Mouse (Mus musculus): ENCODE results near the gene Zfhx3.

The Zfhx3 gene

GRCm38 (mm10) chr8:108868259-108869090 lies 926.0 kb downstream of the Zfhx3 start:
- DNase-seq, result no peak

DNA sequence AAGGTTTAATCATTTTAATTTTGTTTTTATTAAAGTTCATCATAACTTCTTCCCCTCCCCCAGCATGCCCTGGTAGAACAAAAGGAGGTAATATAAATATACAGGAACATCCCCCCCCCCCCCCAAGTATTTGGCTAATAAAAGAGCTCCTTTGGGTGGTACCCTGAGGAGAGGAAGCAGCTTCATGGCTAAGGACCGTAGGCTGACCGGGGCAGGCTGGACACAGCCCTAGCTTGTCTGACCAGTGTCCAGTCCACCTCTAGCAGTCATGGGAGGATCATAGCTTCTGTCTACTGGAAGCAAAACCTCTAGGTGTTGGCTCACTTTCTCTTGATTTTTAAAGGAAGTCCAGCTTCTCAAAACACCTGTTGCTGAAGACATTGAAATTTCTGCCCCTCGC lies 927.0 kb downstream of the Zfhx3 start:
- DNase-seq, result no peak

DNA sequence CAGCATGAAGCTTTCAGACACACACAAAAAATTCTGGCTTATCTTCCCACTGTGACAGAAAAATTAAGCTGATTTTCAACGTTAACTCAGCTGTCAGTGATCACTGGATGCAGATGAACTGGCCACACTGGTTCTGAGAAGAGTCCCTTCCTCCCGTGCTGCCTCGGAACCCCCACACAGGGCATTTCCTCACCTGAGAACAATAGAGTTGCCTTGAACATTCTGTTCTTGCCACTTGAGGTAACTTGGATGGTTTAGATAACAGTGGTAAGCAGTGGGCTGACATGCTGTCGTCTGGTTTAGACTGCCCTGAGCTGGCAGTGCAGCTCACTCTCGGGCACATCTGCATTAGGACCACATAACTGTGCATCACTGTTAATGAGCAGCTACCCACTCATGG lies 927.5 kb downstream of the Zfhx3 start:
- DNase-seq, result no peak

DNA sequence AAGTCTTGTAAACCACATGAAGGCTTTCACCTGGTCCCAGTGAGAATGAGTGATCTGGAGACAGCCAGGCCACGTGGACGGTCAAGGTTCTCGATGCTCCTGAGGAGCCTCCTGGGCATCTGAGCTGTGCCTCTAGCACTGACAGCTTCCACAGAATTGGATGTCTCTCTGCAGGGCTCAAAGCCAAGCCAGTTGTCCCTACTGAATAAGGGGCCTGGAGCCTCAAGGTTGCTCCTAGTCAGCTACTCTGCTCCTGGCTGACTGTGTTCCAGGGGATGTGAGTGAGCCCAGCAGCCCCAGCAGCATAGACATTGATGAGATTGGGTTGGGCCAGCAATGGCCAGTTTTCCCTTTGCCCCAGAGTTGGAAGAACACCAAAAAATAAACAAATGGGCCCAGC lies 927.9 kb downstream of the Zfhx3 start:
- DNase-seq, result no peak

DNA sequence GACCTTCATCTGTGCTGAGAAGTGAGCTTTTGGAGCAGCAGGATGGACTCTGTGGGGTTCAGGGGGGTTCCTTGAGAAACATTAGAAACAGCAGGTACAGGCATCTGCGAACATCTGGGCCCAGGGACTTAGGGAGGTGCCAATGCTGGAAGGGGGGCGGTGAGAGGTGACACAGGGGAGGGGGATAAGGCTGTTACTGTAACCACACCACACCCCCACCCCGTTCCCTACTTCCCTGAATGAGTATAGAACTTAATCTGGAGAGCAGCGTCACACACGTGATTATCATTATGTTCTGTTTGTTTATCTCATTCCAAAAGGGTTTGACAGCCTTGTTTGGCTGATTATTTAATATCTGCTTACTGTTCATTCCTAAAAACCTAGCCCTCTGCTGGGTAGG lies 933.3 kb downstream of the Zfhx3 start:
- no peak for DNase-seq

DNA sequence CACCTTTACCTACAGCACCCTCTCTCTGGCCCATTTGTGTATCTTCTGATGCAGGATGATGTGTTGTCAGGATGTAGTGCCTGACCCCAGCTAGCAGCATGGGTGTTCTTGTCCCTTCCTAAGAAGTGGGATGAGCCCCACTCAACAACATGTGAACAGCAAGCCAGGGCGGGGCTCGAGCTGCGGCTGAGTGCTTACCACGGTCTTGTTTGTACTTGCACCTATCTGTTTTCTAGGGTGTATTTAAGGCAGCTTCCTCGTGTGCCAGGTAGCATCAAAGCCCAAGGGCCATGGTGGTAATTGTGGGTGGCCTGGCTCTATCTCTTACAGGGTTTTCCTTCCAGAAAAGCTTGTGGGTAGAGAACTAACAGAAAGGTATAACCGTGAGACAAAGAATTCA lies 937.7 kb downstream of the Zfhx3 start:
- no peak for DNase-seq

- DNase-seq, result no peak
These were observed 938.9 kb downstream of the Zfhx3 start for GRCm38 (mm10) chr8:108881336-108881735.

GRCm38 (mm10) chr8:108882073-108882472 lies 939.6 kb downstream of the Zfhx3 start:
- no peak for DNase-seq

GRCm38 (mm10) chr8:108883381-108883780 lies 940.9 kb downstream of the Zfhx3 start:
- no peak for DNase-seq

DNA sequence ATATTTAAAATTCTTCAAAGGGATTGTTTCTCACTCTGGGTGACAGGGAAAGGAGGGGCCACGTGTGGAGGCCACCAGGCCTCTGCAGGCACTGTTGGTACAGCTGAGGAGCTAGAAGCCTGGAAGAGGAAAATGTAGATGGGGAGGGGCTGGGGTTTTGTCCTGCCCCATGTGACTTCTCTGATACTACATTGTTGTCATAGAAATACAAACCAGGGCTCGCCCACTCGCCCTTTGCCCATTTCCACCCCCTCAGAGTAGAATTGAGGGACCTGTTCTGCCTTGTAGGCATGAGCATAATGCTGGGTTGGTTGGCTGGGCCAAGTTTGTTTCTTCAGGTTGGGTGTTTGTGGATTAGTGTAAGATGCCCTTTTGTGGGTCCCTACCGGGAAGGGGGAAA lies 942.5 kb downstream of the Zfhx3 start:
- no peak for DNase-seq

DNA sequence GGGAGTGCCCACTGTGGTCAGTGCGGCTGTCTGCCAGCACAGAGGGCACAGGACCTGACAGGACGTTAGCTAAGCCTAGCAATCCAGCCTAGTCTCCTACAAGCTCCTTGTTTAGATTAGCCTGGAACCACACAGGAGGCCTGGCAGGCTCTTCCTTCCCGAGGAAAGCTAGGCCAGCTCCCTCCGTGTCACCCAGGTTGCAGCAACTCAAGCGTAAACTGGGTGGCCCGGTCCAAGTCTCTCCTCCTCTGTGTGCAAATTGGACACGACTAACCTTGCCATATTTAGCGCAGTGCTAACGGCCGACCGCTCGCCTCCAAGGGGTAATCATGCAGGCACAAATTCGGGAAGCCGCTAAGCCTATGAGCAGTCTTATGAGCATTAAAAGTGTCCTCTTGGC lies 943.0 kb downstream of the Zfhx3 start:
- no peak for DNase-seq

DNA sequence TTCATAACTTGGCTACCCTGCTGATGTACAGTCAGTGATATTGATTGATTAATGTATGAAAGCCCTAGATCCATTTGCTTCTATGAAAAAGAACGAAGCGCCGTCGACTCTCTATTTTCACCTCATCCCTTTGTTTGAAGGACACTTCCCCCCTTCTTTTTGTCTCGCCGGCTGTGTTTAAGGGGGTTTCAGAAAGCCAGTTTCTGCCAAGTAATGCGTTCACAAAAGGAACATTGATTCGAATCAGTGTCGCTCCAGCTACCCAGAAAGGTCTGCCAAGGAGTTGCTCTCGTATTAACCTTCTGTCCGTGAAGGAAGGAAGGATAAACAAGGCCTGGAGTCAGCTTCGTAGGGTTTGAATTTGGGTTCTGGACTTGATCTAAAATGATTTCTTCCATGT lies 943.4 kb downstream of the Zfhx3 start:
- no peak for DNase-seq

DNA sequence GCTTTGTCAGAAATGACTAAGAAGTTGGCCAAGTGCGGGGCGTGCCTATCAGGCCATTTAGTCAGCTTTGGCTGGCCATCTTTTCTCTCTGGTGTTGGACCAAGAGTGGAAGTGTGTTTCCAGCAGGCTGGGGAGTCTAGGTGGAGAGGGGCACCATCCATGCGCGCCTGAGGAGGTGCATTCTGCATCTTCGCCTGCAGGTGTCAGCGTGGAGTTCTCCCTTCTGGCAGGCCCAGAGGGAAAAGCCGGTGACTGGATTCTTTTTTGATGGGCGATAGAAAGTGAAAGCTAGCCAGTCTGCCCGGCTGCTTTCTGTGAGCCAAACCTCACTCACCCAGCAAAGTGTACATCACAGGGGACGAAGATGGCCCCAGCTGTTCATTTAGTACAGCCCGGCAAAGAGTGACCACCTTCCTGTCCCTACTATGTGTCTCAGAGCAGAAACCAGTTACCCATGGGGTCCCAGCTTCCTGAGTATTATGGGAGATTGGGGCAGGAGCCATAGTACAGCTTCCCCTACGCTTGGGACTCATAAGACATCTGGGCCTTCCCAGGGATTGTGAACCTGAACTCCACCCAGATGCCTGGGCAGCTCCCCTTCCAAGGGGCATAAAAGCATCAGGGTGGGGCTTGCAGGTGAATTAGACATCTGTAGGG lies 944.3 kb downstream of the Zfhx3 start:
- peak; percentile 70 for DNase-seq

DNA sequence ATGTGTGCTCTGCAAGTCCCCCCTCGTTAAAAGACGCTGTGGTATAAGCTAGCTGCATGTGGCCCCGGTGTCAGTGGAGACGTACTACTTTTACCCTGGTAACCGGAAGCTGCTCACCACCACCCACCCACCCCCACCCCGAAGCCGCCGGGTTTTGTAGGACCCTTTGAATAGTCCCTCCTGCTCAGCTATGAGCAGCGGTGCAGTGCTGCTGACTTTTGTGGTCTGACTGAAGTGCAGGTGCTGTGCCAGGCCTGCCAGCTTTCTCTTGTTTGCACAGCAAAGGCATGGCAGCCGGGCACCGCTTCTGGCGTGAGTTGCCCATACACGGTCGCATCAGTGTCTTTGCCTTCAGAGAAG lies 944.8 kb downstream of the Zfhx3 start:
- DNase-seq, result no peak

DNA sequence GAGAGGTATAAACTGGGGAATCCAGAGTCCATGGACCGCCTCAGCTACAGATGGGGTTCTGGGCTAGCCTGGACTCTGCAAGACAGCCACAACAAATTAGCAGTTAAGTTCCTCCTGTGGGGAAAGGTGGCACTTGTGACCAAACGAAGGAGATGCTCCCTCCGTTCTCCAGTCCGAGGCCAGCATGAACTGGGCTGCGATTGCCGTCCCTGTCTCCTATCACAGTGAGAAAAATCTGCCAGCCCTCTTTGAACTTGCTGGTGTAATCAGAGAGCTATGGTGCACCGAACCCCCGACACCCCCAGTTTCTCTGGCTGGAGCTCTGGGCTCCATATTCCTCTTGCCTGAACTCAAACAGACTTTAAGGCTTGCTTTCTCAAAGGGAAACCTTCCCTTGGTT lies 945.4 kb downstream of the Zfhx3 start:
- no peak for DNase-seq

DNA sequence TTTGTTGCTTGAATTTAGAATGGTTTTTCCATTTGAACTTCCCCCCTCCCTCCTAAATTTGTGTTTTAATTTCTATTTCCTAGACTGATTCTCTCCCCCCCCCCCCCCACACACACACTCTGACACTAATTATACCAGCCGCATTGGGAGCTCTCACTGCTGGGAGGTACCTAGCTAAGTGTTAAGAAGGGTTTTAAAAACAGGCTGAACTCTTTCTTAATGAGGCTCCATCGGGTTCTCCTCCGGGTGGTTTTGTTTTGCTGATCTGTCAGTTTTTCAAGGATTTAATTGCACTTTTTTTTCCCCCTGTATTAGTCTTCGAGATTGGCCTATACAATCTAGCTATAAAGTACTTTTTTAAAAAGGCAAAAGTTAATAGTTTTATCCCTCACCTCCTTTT lies 946.5 kb downstream of the Zfhx3 start:
- no peak for DNase-seq

DNA sequence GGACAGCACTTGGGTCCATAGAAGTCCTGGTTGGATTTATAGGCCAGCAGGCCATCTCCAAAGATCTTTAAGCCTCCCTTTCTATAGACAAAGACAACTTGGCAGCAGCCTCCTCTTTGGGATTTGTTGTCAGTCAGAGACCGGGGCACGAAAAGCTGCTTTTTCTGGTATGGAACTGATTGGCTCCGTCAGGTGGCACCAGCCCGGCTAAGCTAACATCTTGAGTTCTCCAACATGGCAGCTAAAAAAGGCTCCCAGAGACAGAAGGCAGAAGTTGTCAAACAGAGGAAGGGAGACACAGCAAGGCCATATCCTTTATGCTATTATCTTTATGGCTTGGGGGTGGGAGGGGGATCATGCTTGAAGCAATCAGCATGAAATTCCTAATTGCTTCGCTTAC lies 947.0 kb downstream of the Zfhx3 start:
- DNase-seq, result no peak

DNA sequence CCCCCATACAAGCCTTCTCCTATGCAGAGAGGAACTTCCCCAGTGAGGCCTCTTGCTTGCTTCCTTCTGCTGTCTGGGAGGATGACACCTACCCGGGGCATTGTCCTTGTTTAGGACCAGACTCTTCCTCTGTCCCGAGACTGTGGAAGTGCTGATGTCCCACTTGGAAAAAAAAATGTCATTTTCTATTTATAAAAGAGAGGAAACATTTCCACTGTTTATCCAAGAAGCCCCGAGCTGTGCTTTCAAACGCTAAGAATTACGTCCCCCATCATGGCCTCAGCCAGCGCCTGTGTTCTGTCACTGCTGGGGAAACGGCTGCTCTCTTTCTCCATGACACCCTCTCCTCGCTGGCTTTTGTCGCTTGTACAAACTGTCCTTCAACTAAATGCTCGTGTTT lies 951.8 kb downstream of the Zfhx3 start:
- DNase-seq, result no peak

GRCm38 (mm10) chr8:108896468-108897346 lies 954.3 kb downstream of the Zfhx3 start:
- DNase-seq, result peak; percentile 48

GRCm38 (mm10) chr8:108897347-108898100 lies 955.1 kb downstream of the Zfhx3 start:
- no peak for DNase-seq

DNA sequence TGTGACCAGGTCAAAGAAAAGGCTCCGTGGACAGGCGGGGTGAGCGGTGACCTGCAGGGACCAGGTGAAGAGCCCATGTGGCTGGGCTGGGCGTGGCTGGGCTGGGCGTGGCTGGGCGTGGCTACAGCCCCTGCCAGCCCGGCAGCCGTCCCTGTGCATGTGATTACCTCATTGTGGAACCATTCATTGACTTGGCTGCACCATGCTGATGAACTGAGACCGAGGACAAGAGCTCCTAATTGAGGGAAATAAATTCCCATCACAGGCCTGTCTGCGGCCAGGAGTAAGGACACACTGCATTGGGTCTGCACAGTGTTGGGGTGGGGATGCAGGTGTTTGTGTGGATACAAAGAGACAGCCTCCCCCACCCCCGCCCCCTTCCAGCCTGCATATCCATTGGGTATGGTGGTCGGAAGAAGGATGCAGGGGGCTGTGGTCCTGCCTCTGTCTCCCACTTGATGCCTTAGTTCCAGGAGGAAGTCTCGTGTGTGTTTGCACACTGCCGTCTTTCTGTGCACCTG lies 956.9 kb downstream of the Zfhx3 start:
- DNase-seq, result no peak

GRCm38 (mm10) chr8:108900541-108900940 lies 958.1 kb downstream of the Zfhx3 start:
- DNase-seq, result no peak

- no peak for DNase-seq
These were observed 958.8 kb downstream of the Zfhx3 start for GRCm38 (mm10) chr8:108901208-108901607.
